Mouse (Mus musculus): ENCODE measurements around the gene Gm47996. TPM values are rescaled to one million over a fixed set of nuclear protein-coding genes. Genes with fewer than 3 reads are reported as not detected.

Gm47996 gene
- polyA plus RNA-seq, 1 experiment from 2014 or later, result not detected

- no peaks in the 10 kb centered on the region for H3K36me3 ChIP-seq (ENCODE audit: control insufficient read depth, insufficient read depth, low read length)
- H3K9me3 ChIP-seq (replicated peaks; ENCODE audit: control insufficient read depth, low read length), result no peaks in the 10 kb centered on the region
- H3K4me1 ChIP-seq (ENCODE audit: control insufficient read depth, insufficient read depth, low read length), result no peaks in the 10 kb centered on the region
- ATAC-seq (ENCODE audit: insufficient read depth, low FRiP score), result no peak
- no peak overlapping the region for H3K4me3 ChIP-seq (replicated peaks; ENCODE audit: low read length)
- H3K27me3 ChIP-seq (ENCODE audit: control insufficient read depth, insufficient read depth, low read length), result no peaks in the 10 kb centered on the region
- no peak overlapping the region for H3K9ac ChIP-seq (ENCODE audit: low read length)
- 86% methylated on average over 5 of the region's 5 CpGs for WGBS
- no peak overlapping the region for H3K4me2 ChIP-seq (ENCODE audit: low read depth, low read length)
- H3K27ac ChIP-seq (ENCODE audit: low read length), result no peak overlapping the region
Measured at GRCm38 (mm10) chr1:151219045-151219444, 9.1 kb downstream of the Gm47996 start.

- 79% methylated on average over 7 of the region's 7 CpGs for WGBS
Measured at GRCm38 (mm10) chr1:151220098-151220497, 10.2 kb downstream of the Gm47996 start.

GRCm38 (mm10) chr1:151222561-151223267 lies 12.8 kb downstream of the Gm47996 start:
- H3K4me1 ChIP-seq (ENCODE audit: control insufficient read depth, insufficient read depth, low read length), result no peaks in the 10 kb centered on the region
- no peak overlapping the region for H3K4me2 ChIP-seq (ENCODE audit: low read depth, low read length)
- H3K36me3 ChIP-seq (ENCODE audit: control insufficient read depth, insufficient read depth, low read length), result no peaks in the 10 kb centered on the region
- ATAC-seq (ENCODE audit: insufficient read depth, low FRiP score), result no peak
- no peak overlapping the region for H3K27ac ChIP-seq (ENCODE audit: low read length)
- no peaks in the 10 kb centered on the region for H3K9me3 ChIP-seq (replicated peaks; ENCODE audit: control insufficient read depth, low read length)
- WGBS, result 84% methylated on average over 10 of the region's 10 CpGs
- H3K4me3 ChIP-seq (replicated peaks; ENCODE audit: low read length), result no peak overlapping the region
- H3K27me3 ChIP-seq (ENCODE audit: control insufficient read depth, insufficient read depth, low read length), result no peaks in the 10 kb centered on the region
- H3K9ac ChIP-seq (ENCODE audit: low read length), result no peak overlapping the region

More at GRCm38 (mm10) chr1:151220098-151220497, 10.2 kb downstream of the Gm47996 start:
- Histone ChIP-seq H3K27me3 (ENCODE audit: control insufficient read depth, insufficient read depth, low read length) (no peaks in the 10 kb centered on the region), H3K27ac (ENCODE audit: low read length) (no peak overlapping the region), H3K9me3 (replicated peaks; ENCODE audit: control insufficient read depth, low read length) (no peaks in the 10 kb centered on the region), H3K9ac (ENCODE audit: low read length) (no peak overlapping the region), H3K36me3 (ENCODE audit: control insufficient read depth, insufficient read depth, low read length) (no peaks in the 10 kb centered on the region), H3K4me2 (ENCODE audit: low read depth, low read length) (no peak overlapping the region), H3K4me1 (ENCODE audit: control insufficient read depth, insufficient read depth, low read length) (no peaks in the 10 kb centered on the region), H3K4me3 (replicated peaks; ENCODE audit: low read length) (no peak overlapping the region)
- no peak for ATAC-seq (ENCODE audit: insufficient read depth, low FRiP score)

- no peaks in the 10 kb centered on the region for H3K27me3 ChIP-seq (ENCODE audit: control insufficient read depth, insufficient read depth, low read length)
- WGBS, result 58% methylated on average over 1 of the region's 1 CpGs
- H3K9ac ChIP-seq (ENCODE audit: low read length), result no peak overlapping the region
- ATAC-seq (ENCODE audit: insufficient read depth, low FRiP score), result no peak
- H3K27ac ChIP-seq (ENCODE audit: low read length), result no peak overlapping the region
- H3K4me3 ChIP-seq (replicated peaks; ENCODE audit: low read length), result no peak overlapping the region
- no peak overlapping the region for H3K4me2 ChIP-seq (ENCODE audit: low read depth, low read length)
- no peaks in the 10 kb centered on the region for H3K4me1 ChIP-seq (ENCODE audit: control insufficient read depth, insufficient read depth, low read length)
- H3K36me3 ChIP-seq (ENCODE audit: control insufficient read depth, insufficient read depth, low read length), result no peaks in the 10 kb centered on the region
- no peaks in the 10 kb centered on the region for H3K9me3 ChIP-seq (replicated peaks; ENCODE audit: control insufficient read depth, low read length)
Measured at GRCm38 (mm10) chr1:151223377-151223776, 13.4 kb downstream of the Gm47996 start.

GRCm38 (mm10) chr1:151224536-151224935 lies 14.6 kb downstream of the Gm47996 start:
- Histone ChIP-seq H3K4me3 (replicated peaks; ENCODE audit: low read length) (no peak overlapping the region), H3K9me3 (replicated peaks; ENCODE audit: control insufficient read depth, low read length) (no peaks in the 10 kb centered on the region), H3K9ac (ENCODE audit: low read length) (no peak overlapping the region), H3K27ac (ENCODE audit: low read length) (no peak overlapping the region), H3K27me3 (ENCODE audit: control insufficient read depth, insufficient read depth, low read length) (no peaks in the 10 kb centered on the region), H3K4me2 (ENCODE audit: low read depth, low read length) (no peak overlapping the region), H3K36me3 (ENCODE audit: control insufficient read depth, insufficient read depth, low read length) (no peaks in the 10 kb centered on the region), H3K4me1 (ENCODE audit: control insufficient read depth, insufficient read depth, low read length) (no peaks in the 10 kb centered on the region)
- no peak for ATAC-seq (ENCODE audit: insufficient read depth, low FRiP score)
- 90% methylated on average over 1 of the region's 1 CpGs for WGBS

- H3K4me1 ChIP-seq (ENCODE audit: control insufficient read depth, insufficient read depth, low read length), result no peaks in the 10 kb centered on the region
- no peaks in the 10 kb centered on the region for H3K27me3 ChIP-seq (ENCODE audit: control insufficient read depth, insufficient read depth, low read length)
- no peaks in the 10 kb centered on the region for H3K36me3 ChIP-seq (ENCODE audit: control insufficient read depth, insufficient read depth, low read length)
- ATAC-seq (ENCODE audit: insufficient read depth, low FRiP score), result no peak
- no peak overlapping the region for H3K4me3 ChIP-seq (replicated peaks; ENCODE audit: low read length)
- 66% methylated on average over 8 of the region's 8 CpGs for WGBS
- no peak overlapping the region for H3K4me2 ChIP-seq (ENCODE audit: low read depth, low read length)
- no peaks in the 10 kb centered on the region for H3K9me3 ChIP-seq (replicated peaks; ENCODE audit: control insufficient read depth, low read length)
- H3K9ac ChIP-seq (ENCODE audit: low read length), result no peak overlapping the region
- H3K27ac ChIP-seq (ENCODE audit: low read length), result no peak overlapping the region
Measured at GRCm38 (mm10) chr1:151227506-151227905, 17.6 kb downstream of the Gm47996 start.

GRCm38 (mm10) chr1:151228320-151228989 lies 18.5 kb downstream of the Gm47996 start:
- Histone ChIP-seq H3K27ac (ENCODE audit: low read length) (no peak overlapping the region), H3K4me1 (ENCODE audit: control insufficient read depth, insufficient read depth, low read length) (no peaks in the 10 kb centered on the region), H3K4me3 (replicated peaks; ENCODE audit: low read length) (no peak overlapping the region), H3K9ac (ENCODE audit: low read length) (no peak overlapping the region), H3K36me3 (ENCODE audit: control insufficient read depth, insufficient read depth, low read length) (no peaks in the 10 kb centered on the region), H3K4me2 (ENCODE audit: low read depth, low read length) (no peak overlapping the region), H3K9me3 (replicated peaks; ENCODE audit: control insufficient read depth, low read length) (no peaks in the 10 kb centered on the region), H3K27me3 (ENCODE audit: control insufficient read depth, insufficient read depth, low read length) (no peaks in the 10 kb centered on the region)
- WGBS, result 76% methylated on average over 1 of the region's 1 CpGs
- no peak for ATAC-seq (ENCODE audit: insufficient read depth, low FRiP score)

- Histone ChIP-seq H3K4me1 (ENCODE audit: control insufficient read depth, insufficient read depth, low read length) (no peaks in the 10 kb centered on the region), H3K9me3 (replicated peaks; ENCODE audit: control insufficient read depth, low read length) (no peaks in the 10 kb centered on the region), H3K4me3 (replicated peaks; ENCODE audit: low read length) (no peak overlapping the region), H3K27me3 (ENCODE audit: control insufficient read depth, insufficient read depth, low read length) (no peaks in the 10 kb centered on the region), H3K36me3 (ENCODE audit: control insufficient read depth, insufficient read depth, low read length) (no peaks in the 10 kb centered on the region), H3K27ac (ENCODE audit: low read length) (no peak overlapping the region), H3K4me2 (ENCODE audit: low read depth, low read length) (no peak overlapping the region), H3K9ac (ENCODE audit: low read length) (no peak overlapping the region)
- 83% methylated on average over 3 of the region's 3 CpGs for WGBS
- ATAC-seq (ENCODE audit: insufficient read depth, low FRiP score), result no peak
Measured at GRCm38 (mm10) chr1:151232346-151232745, 22.4 kb downstream of the Gm47996 start.

GRCm38 (mm10) chr1:151233756-151234155 lies 23.8 kb downstream of the Gm47996 start:
- no peak overlapping the region for H3K9ac ChIP-seq (ENCODE audit: low read length)
- no peak for ATAC-seq (ENCODE audit: insufficient read depth, low FRiP score)

More at GRCm38 (mm10) chr1:151233756-151234155, 23.8 kb downstream of the Gm47996 start:
- Histone ChIP-seq H3K9me3 (replicated peaks; ENCODE audit: control insufficient read depth, low read length) (no peaks in the 10 kb centered on the region), H3K4me3 (replicated peaks; ENCODE audit: low read length) (no peak overlapping the region), H3K27ac (ENCODE audit: low read length) (no peak overlapping the region), H3K36me3 (ENCODE audit: control insufficient read depth, insufficient read depth, low read length) (no peaks in the 10 kb centered on the region), H3K4me2 (ENCODE audit: low read depth, low read length) (no peak overlapping the region), H3K4me1 (ENCODE audit: control insufficient read depth, insufficient read depth, low read length) (no peaks in the 10 kb centered on the region), H3K27me3 (ENCODE audit: control insufficient read depth, insufficient read depth, low read length) (no peaks in the 10 kb centered on the region)
- WGBS, result 80% methylated on average over 3 of the region's 3 CpGs
